In genomic region chr4:97920287-97921079, GRCm38 (mm10) we compare ENCODE assay signal across 8 mouse cellular contexts.
DNase-seq lines count a peak whose midpoint lies in the region; ATAC-seq and TF ChIP-seq lines count a peak whose summit lies in the region.

No protein-coding gene starts in this region.

- H3K36me3 ChIP-seq in forebrain, embryonic 16.5 days (ENCODE audit: control insufficient read depth, insufficient read depth), result no peaks in the 10 kb centered on the region
- no peaks in the 10 kb centered on the region for H3K36me3 ChIP-seq in hindbrain, embryonic 13.5 days
- no peaks in the 10 kb centered on the region for H3K36me3 ChIP-seq in lung, embryonic 15.5 days

- peak; percentile 60 for DNase-seq in left cerebral cortex, postnatal 4 days
- DNase-seq in left cerebral cortex, adult 8-10 months (ENCODE audit: low spot score in 2 of 2), result no peak
- peak; percentile 70 for DNase-seq in brain, embryonic 14.5 days (ENCODE audit: low read depth)
- DNase-seq in urinary bladder, postnatal 36 days (ENCODE audit: low spot score in 2 of 2), result no peak
- DNase-seq in frontal cortex, postnatal 10 days (ENCODE audit: low spot score in 2 of 2), result no peak

- TF ChIP-seq POLR2A in brain, embryonic 14.5 days (IDR thresholded peaks at IDR 0.05; ENCODE audit: borderline replicate concordance, extremely low read depth, insufficient read depth, insufficient read length, poor library complexity, severe bottlenecking), result no peak

- H3K4me1 ChIP-seq in forebrain, embryonic 16.5 days (replicated peaks; ENCODE audit: control insufficient read depth, insufficient read depth, low read length), result peaks cover 41% of the 10 kb centered on the region
- H3K4me1 ChIP-seq in hindbrain, embryonic 13.5 days (replicated peaks), result peaks cover 52% of the 10 kb centered on the region
- H3K4me1 ChIP-seq in lung, embryonic 15.5 days, result peaks cover 29% of the 10 kb centered on the region

- H3K4me3 ChIP-seq in forebrain, embryonic 16.5 days (replicated peaks; ENCODE audit: low read length), result no peak overlapping the region
- H3K4me3 ChIP-seq in hindbrain, embryonic 13.5 days, result no peak overlapping the region
- no peak overlapping the region for H3K4me3 ChIP-seq in lung, embryonic 15.5 days

- WGBS in forebrain, embryonic 16.5 days, result 44% methylated on average over 10 of the region's 10 CpGs
- WGBS in hindbrain, embryonic 13.5 days, result 52% methylated on average over 9 of the region's 10 CpGs
- whole genome bisulfite sequencing in lung, embryonic 15.5 days, result 46% methylated on average over 10 of the region's 10 CpGs

- peak overlapping the region; percentile 49; the same call in 1 of the 2 replicates for H3K27ac ChIP-seq in forebrain, embryonic 16.5 days (ENCODE audit: low read length)
- peak overlapping the region; percentile 78 for H3K27ac ChIP-seq in hindbrain, embryonic 13.5 days
- peak overlapping the region; percentile 71 for H3K27ac ChIP-seq in lung, embryonic 15.5 days

- 0 out of 2 replicates have a peak overlapping the region, but pooled peaks have one; percentile 25 for H3K4me2 ChIP-seq in forebrain, embryonic 16.5 days (ENCODE audit: low read length)
- 0 out of 2 replicates have a peak overlapping the region, but pooled peaks have one; percentile 10 for H3K4me2 ChIP-seq in hindbrain, embryonic 13.5 days
- H3K4me2 ChIP-seq in lung, embryonic 15.5 days, result peak overlapping the region; percentile 31; the same call in 1 of the 2 replicates

- no peak for ATAC-seq in forebrain, embryonic 16.5 days
- no peak for ATAC-seq in hindbrain, embryonic 13.5 days (ENCODE audit: low FRiP score)
- no peak for ATAC-seq in lung, embryonic 15.5 days (ENCODE audit: borderline replicate concordance, extremely low read depth, low FRiP score, low TSS enrichment)

- no peak overlapping the region; the same call in 1 of the 2 replicates for H3K9ac ChIP-seq in forebrain, embryonic 16.5 days (replicated peaks; ENCODE audit: low read depth, low read length)
- H3K9ac ChIP-seq in hindbrain, embryonic 13.5 days, result no peak overlapping the region
- no peak overlapping the region for H3K9ac ChIP-seq in lung, embryonic 15.5 days

- H3K27me3 ChIP-seq in forebrain, embryonic 16.5 days (replicated peaks; ENCODE audit: control insufficient read depth, insufficient read depth, low read length), result no peaks in the 10 kb centered on the region
- H3K27me3 ChIP-seq in hindbrain, embryonic 13.5 days, result no peaks in the 10 kb centered on the region
- no peaks in the 10 kb centered on the region for H3K27me3 ChIP-seq in lung, embryonic 15.5 days

- no peaks in the 10 kb centered on the region for H3K9me3 ChIP-seq in forebrain, embryonic 16.5 days (ENCODE audit: control insufficient read depth, low read length)
- no peaks in the 10 kb centered on the region for H3K9me3 ChIP-seq in hindbrain, embryonic 13.5 days
- H3K9me3 ChIP-seq in lung, embryonic 15.5 days, result no peaks in the 10 kb centered on the region

- intact Hi-C loops in left cerebral cortex, postnatal 4 days (cut with DNase I), result loop anchor here (5.0 kb wide), 1 partner anchor 402 kb away; no protein-coding TSS in a partner anchor

- no peak for TF ChIP-seq CTCF in brain, embryonic 14.5 days (IDR thresholded peaks at IDR 0.05; ENCODE audit: borderline replicate concordance, extremely low read depth, insufficient read depth, insufficient read length)

Comparison
In these comparisons a context has a peak if more than half of its experiments do, and no peak if none do; other contexts are left out.
1. DNase-seq: peak in left cerebral cortex, postnatal 4 days (single experiment) and brain, embryonic 14.5 days (single experiment); none in left cerebral cortex, adult 8-10 months (0 of 2), urinary bladder, postnatal 36 days (0 of 2) and frontal cortex, postnatal 10 days (0 of 2).
2. Peak in every context shown above with its lines, with median percentiles within 50 percentile points of each other: H3K27ac ChIP-seq and H3K4me2 ChIP-seq.